Mouse (Mus musculus): ENCODE measurements around the gene Lrrc25. TPM values are rescaled to one million over a fixed set of nuclear protein-coding genes. Genes with fewer than 3 reads are reported as not detected.

Gene Lrrc25
- polyA plus RNA-seq, 1 experiment = 9.6 TPM

Other genes starting within 250 kb of the Lrrc25 start
- 1.7 and 4.6 TPM in 2 replicates for gene Comp, start 242.6 kb upstream of the Lrrc25 start, polyA plus RNA-seq (2012; rRNA removed)
- 19.9 and 27.6 TPM in 2 replicates for gene Crtc1, start 176.6 kb upstream of the Lrrc25 start, polyA plus RNA-seq (2012; rRNA removed)
- gene Klhl26, start 139.2 kb upstream of the Lrrc25 start, polyA plus RNA-seq (2012; rRNA removed) = 48.4 and 50.6 TPM in 2 replicates
- gene Tmem59l, start 128.8 kb upstream of the Lrrc25 start, polyA plus RNA-seq (2012; rRNA removed) = 0.35 and 0.53 TPM in 2 replicates
- 5.5 and 6.9 TPM in 2 replicates for gene Crlf1, start 123.0 kb upstream of the Lrrc25 start, polyA plus RNA-seq (2012; rRNA removed)
- gene Rex1bd, start 109.4 kb upstream of the Lrrc25 start, polyA plus RNA-seq (2012; rRNA removed) = 202 and 238 TPM in 2 replicates
- 662 and 697 TPM in 2 replicates for gene Uba52, start 105.4 kb upstream of the Lrrc25 start, polyA plus RNA-seq (2012; rRNA removed)
- 399 and 446 TPM in 2 replicates for gene Fkbp8, start 88.4 kb upstream of the Lrrc25 start, polyA plus RNA-seq (2012; rRNA removed)
- gene Kxd1, start 88.2 kb upstream of the Lrrc25 start, polyA plus RNA-seq (2012; rRNA removed) = 92.8 and 107 TPM in 2 replicates
- gene Ell, start 76.7 kb upstream of the Lrrc25 start, polyA plus RNA-seq (2012; rRNA removed) = 18.4 and 23.9 TPM in 2 replicates
- 575 and 782 TPM in 2 replicates for gene Isyna1, start 21.8 kb upstream of the Lrrc25 start, polyA plus RNA-seq (2012; rRNA removed)
- 188 and 229 TPM in 2 replicates for gene Ssbp4, start 7.3 kb upstream of the Lrrc25 start, polyA plus RNA-seq (2012; rRNA removed)
- gene Gdf15, start 16.3 kb downstream of the Lrrc25 start, polyA plus RNA-seq (2012; rRNA removed) = 4.5 and 5.5 TPM in 2 replicates
- 69.8 and 71.9 TPM in 2 replicates for gene Pgpep1, start 44.2 kb downstream of the Lrrc25 start, polyA plus RNA-seq (2012; rRNA removed)
- gene Lsm4, start 57.1 kb downstream of the Lrrc25 start, polyA plus RNA-seq (2012; rRNA removed) = 90.7 and 91.6 TPM in 2 replicates
- gene Jund, start 82.8 kb downstream of the Lrrc25 start, polyA plus RNA-seq (2012; rRNA removed) = 170 and 254 TPM in 2 replicates
- 0.55 and 1.0 TPM in 2 replicates for gene Iqcn, start 87.3 kb downstream of the Lrrc25 start, polyA plus RNA-seq (2012; rRNA removed)
- gene Gm3336, start 102.4 kb downstream of the Lrrc25 start, polyA plus RNA-seq (2012; rRNA removed) = 0.35 and 0.63 TPM in 2 replicates
- 9.4 and 9.9 TPM in 2 replicates for gene Pde4c, start 107.6 kb downstream of the Lrrc25 start, polyA plus RNA-seq (2012; rRNA removed)
- 55.5 and 56.3 TPM in 2 replicates for gene Rab3a, start 138.5 kb downstream of the Lrrc25 start, polyA plus RNA-seq (2012; rRNA removed)
- gene Mpv17l2, start 144.8 kb downstream of the Lrrc25 start, polyA plus RNA-seq (2012; rRNA removed) = 127 and 143 TPM in 2 replicates
- 92.1 and 92.3 TPM in 2 replicates for gene Pik3r2, start 160.6 kb downstream of the Lrrc25 start, polyA plus RNA-seq (2012; rRNA removed)
- gene Mast3, start 188.9 kb downstream of the Lrrc25 start, polyA plus RNA-seq (2012; rRNA removed) = 56.6 and 85.2 TPM in 2 replicates
- 1.1 and 1.3 TPM in 2 replicates for gene Il12rb1, start 192.3 kb downstream of the Lrrc25 start, polyA plus RNA-seq (2012; rRNA removed)
- 134 and 150 TPM in 2 replicates for gene Arrdc2, start 223.6 kb downstream of the Lrrc25 start, polyA plus RNA-seq (2012; rRNA removed)
- gene Kcnn1, start 247.1 kb downstream of the Lrrc25 start, polyA plus RNA-seq (2012; rRNA removed) = 4.3 and 5.6 TPM in 2 replicates